Mouse (Mus musculus): ENCODE results near the gene Ube2i. TPM values are rescaled to one million over a fixed set of nuclear protein-coding genes. Genes with fewer than 3 reads are reported as not detected.
"Not testable (repeated sequence)": the region's sequence is repeated elsewhere in the genome, so short reads cannot be mapped to it uniquely, and the experiment has no call there.

Ube2i gene
- total RNA-seq, 2 experiments from 2014 or later, result 59.4 to 68.5 TPM

GRCm38 (mm10) chr17:25248033-25248750 lies 26.2 kb downstream of the Ube2i start:
- no peak for TF ChIP-seq CTCF (IDR thresholded peaks at IDR 0.05)
- intact Hi-C loops (cut with DNase I), result no loop called here
- Histone ChIP-seq H3K4me3 (no peak overlapping the region), H3K27ac (no peak overlapping the region)
- DNase-seq, result no peak

DNA sequence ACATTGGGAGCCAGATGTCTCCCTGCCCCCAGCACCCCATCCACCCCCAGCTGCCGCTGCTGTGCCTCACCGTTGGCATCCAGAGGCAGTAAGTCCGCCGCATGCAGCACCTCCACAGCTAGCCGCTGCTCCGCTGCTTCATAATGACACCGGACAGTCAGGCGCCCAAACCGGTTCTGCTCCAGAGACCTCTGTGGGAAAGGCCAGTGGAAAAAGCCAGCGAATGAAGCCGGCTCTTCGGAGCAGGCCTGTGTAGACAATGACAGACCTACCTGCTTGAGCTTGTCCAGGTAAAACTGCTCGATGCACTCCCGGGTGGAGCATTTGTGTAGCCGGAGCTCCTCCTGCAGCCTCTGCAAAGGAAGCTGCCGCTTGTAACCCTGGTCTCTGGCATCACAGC lies 30.2 kb downstream of the Ube2i start:
- DNase-seq, result no peak
- no peak for TF ChIP-seq CTCF (IDR thresholded peaks at IDR 0.05)
- intact Hi-C loops (cut with DNase I), result no loop called here

GRCm38 (mm10) chr17:25243131-25243780 lies 31.2 kb downstream of the Ube2i start:
- no peak overlapping the region for H3K4me3 ChIP-seq
- intact Hi-C loops (cut with DNase I), result no loop called here
- no peak overlapping the region for H3K27ac ChIP-seq
- peak; percentile 28; the same call in 1 of the 2 replicates for TF ChIP-seq CTCF (IDR thresholded peaks at IDR 0.05)
- no peak for DNase-seq

More for the DNA sequence above, 30.2 kb downstream of the Ube2i start:
- Histone ChIP-seq H3K4me3 (no peak overlapping the region), H3K27ac (no peak overlapping the region)

GRCm38 (mm10) chr17:25239695-25240636 lies 34.5 kb downstream of the Ube2i start, which contains the start of the genes Gnptg and Tsr3:
TSS of gene Gnptg (minus strand) at chr17:25240124.
TSS of gene Tsr3 (plus strand) at chr17:25240170.
- TF ChIP-seq CTCF (IDR thresholded peaks at IDR 0.05), result no peak
- peak; percentile 92 for DNase-seq
- intact Hi-C loops (cut with DNase I), result no loop called here
- Histone ChIP-seq H3K27ac (peak within 1 kb of the TSS; percentile 90), H3K4me3 (peak within 1 kb of the TSS; percentile 100)

- no peak for TF ChIP-seq CTCF (IDR thresholded peaks at IDR 0.05)
- H3K27ac ChIP-seq, result no peak overlapping the region
- intact Hi-C loops (cut with DNase I), result no loop called here
Observed at GRCm38 (mm10) chr17:25235635-25236034, 38.8 kb downstream of the Ube2i start.

DNA sequence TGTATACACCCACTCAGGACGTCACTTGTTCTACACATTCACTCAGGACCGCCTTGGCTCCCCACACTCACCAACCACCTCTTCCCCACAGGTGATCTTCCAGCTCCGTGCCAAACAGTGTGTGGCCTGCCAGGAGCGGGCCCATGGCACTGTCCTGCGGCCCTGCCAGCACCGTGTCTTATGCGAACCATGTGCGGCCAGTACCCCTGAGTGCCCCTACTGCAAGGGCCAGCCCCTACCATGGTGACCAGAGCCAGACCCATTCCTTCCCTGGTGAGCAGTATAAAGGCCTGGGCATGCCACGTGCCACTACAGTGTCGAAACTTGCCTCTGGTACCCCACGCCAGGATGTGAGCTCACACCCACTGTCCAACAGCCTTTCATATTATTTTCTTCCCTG lies 42.8 kb downstream of the Ube2i start:
- intact Hi-C loops (cut with DNase I); H3K4me3 ChIP-seq; H3K27ac ChIP-seq; DNase-seq: not testable (repeated sequence)

More at GRCm38 (mm10) chr17:25235635-25236034, 38.8 kb downstream of the Ube2i start:
- no peak overlapping the region for H3K4me3 ChIP-seq
- no peak for DNase-seq

DNA sequence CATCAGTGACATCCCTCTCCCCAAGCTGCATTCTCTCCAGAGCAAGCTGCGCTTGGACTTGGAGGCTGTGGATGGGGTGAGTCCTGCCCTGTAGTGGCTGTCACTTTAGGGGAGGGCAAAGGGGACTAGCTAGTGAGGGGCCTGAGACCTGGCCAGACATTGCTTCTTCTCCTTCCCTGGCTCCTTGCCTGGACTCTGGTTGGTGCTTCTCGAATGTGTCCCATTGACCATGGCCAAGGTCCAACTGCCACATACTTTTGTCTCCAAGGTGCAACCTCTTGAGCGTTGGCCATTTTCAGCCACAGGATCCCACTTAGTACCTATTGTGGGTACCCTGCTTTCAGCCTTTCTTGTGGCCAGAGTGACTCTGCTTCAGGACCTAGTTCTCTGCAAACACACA lies 43.7 kb downstream of the Ube2i start:
- intact Hi-C loops (cut with DNase I), result no loop called here
- TF ChIP-seq CTCF (IDR thresholded peaks at IDR 0.05), result no peak
- no peak for DNase-seq

DNA sequence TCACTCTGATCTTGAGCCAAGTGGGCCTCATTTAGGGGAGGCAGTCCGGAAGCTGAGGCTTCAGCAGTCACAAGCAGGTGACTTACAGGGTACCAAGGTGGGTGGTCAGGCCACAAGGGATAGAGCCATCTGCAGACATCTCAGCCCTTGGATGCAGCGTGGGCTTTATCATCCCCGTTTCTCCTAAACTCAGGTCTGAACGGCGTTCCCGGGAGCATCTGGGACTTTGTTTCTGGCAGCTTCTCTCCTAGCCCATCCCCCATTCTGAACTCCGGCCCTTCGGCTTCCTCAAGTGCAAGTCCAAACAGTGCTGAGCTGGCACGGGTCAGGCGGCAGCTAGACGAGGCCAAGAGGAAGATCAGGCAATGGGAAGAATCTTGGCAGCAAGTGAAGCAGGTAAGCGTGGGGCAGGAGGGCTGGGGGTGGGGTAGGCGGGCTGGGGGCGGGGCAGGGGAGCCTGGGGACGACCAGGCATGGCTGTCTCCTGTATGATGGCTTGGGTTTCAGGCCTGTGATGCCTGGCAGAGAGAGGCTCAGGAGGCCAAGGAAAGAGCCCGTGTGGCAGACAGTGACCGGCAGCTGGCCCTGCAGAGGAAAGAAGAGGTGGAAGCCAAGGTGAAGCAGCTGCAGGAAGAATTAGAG lies 44.3 kb downstream of the Ube2i start:
- DNase-seq; intact Hi-C loops (cut with DNase I); H3K27ac ChIP-seq; H3K4me3 ChIP-seq: not testable (repeated sequence)

More for the DNA sequence above, 43.7 kb downstream of the Ube2i start:
- Histone ChIP-seq H3K27ac (no peak overlapping the region), H3K4me3 (no peak overlapping the region)

DNA sequence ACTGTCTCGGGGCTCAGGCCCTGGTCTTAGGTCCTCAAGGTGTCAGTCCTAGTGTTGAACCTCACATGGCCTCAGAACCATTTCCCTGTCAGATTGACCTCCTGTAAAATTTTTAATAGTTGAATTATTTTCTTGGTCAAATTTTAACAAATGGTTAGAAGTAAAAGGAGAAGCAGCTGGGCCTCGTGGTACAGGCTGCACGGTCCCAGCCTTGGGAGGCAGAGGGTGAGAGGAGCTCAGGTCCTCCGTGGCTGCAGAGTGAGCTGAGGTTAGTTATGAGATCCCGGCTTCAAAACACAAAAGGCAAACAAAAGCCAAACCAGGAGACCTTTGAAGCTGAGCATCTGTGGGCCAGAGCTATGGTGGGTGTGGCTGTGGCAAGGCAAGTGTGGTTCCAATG lies 46.4 kb downstream of the Ube2i start:
- intact Hi-C loops (cut with DNase I), result no loop called here
- DNase-seq, result no peak
- H3K27ac ChIP-seq, result no peak overlapping the region

GRCm38 (mm10) chr17:25225659-25226058 lies 48.8 kb downstream of the Ube2i start:
- no peak for TF ChIP-seq CTCF (IDR thresholded peaks at IDR 0.05)
- intact Hi-C loops (cut with DNase I), result no loop called here
- DNase-seq, result no peak
- Histone ChIP-seq H3K27ac (no peak overlapping the region), H3K4me3 (no peak overlapping the region)

More for the DNA sequence above, 46.4 kb downstream of the Ube2i start:
- TF ChIP-seq CTCF (IDR thresholded peaks at IDR 0.05), result no peak
- H3K4me3 ChIP-seq, result no peak overlapping the region

DNA sequence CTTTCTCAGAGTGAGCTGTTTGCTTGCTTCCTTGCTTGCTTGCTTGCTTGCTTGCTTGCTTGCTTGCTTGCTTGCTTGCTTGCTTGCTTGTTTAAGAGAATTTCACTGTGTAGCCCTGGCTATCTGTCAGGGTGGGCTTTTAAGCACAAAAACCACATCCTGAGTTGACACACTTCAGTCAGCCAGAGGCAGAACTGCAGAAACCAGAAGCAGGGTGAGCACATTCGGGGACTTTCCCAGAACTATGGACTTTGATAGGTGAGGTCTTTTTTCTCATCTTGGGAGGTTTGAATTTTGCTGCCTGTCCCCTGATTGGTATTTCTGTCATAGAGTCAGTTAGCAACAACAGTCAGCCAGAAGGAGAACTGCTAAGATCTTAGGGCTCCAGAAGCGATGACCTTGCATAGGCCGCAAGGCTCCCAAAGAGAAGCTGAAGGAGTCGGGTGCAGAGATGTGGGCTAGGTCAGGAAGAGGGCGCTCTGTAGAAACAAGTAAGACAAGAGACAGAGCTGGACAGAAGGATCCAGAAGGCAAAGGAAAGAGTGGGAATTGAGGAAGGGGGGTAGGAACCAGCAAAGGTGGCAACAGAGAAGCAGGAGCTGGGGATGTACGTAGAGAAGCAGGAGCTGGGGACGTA lies 49.7 kb downstream of the Ube2i start:
- DNase-seq, result no peak
- TF ChIP-seq CTCF (IDR thresholded peaks at IDR 0.05), result no peak
- Histone ChIP-seq H3K4me3 (no peak overlapping the region), H3K27ac (no peak overlapping the region)
- intact Hi-C loops (cut with DNase I), result no loop called here
